ENCODE assay signal across 14 mouse cellular contexts in the genomic region with DNA sequence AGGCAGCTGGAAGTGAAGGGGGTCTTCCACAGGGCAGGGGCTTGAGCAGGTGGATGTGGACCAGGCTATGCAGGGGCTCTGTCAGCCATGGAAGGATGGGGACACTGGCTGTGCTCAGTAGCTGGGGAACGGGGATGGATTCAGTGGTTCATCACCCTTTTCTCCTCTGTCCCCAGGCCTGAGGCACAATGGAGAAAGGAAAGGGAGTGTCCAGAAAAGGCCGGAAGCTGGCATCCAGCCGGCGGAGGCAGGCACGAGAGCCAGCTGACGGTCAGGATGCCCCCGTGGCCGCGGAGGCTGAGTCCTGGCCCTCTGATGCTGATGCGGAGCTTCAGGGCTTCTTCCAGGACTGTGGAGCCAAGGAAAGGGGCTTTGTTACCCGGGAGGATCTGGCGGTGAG. TPM values are rescaled to one million over a fixed set of nuclear protein-coding genes. Genes with fewer than 3 reads are reported as not detected.
DNase-seq lines count a peak whose midpoint lies in the region; ATAC-seq lines count a peak whose summit lies in the region.
"Had no signal": no experiment of that assay in that cellular context is flagged by ENCODE, and none has a peak within 500 bp of the region (broad histone marks: within the 10 kb centered on the region; RNA-seq: fewer than 3 reads in every experiment).

No protein-coding gene starts in this region.

- DNase-seq in adrenal gland, postnatal 36 days: peak; percentile 22 to 47
- no peak for DNase-seq in adrenal gland, adult 8-10 months
- peak; percentile 46 for DNase-seq in kidney, adult 18-20 months
- DNase-seq in testis, postnatal 10 days (ENCODE audit: low spot score): peak; percentile 53
- no peak for DNase-seq in testis, postnatal 14 days (ENCODE audit: low spot score)
- DNase-seq in lung, postnatal 25 days (ENCODE audit: low spot score): peak; percentile 66
- DNase-seq in thymus, postnatal 0 days (ENCODE audit: low spot score): no peak
- DNase-seq: heart, postnatal 36 days; lung, embryonic 14.5 days; retina, postnatal 1 day had no signal

- H3K9me3 ChIP-seq in kidney, embryonic 15.5 days (replicated peaks): no peaks in the 10 kb centered on the region
- H3K9me3 ChIP-seq: heart, embryonic 10.5 days; limb, embryonic 13.5 days; midbrain, embryonic 13.5 days had no signal

- no peak overlapping the region for H3K9ac ChIP-seq in kidney, embryonic 15.5 days
- H3K9ac ChIP-seq: limb, embryonic 13.5 days; lung, embryonic 14.5 days; midbrain, embryonic 13.5 days had no signal

- peaks cover 17% of the 10 kb centered on the region for H3K4me1 ChIP-seq in kidney, embryonic 15.5 days
- H3K4me1 ChIP-seq: midbrain, embryonic 13.5 days had no signal

- no peak overlapping the region for H3K4me3 ChIP-seq in kidney, embryonic 15.5 days (replicated peaks)
- H3K4me3 ChIP-seq: heart, embryonic 10.5 days; limb, embryonic 13.5 days; midbrain, embryonic 13.5 days had no signal

- H3K4me2 ChIP-seq in kidney, embryonic 15.5 days: no peak overlapping the region
- H3K4me2 ChIP-seq: limb, embryonic 13.5 days; lung, embryonic 14.5 days; midbrain, embryonic 13.5 days had no signal

- ATAC-seq in kidney, embryonic 15.5 days (replicated peaks; ENCODE audit: low FRiP score): no peak
- ATAC-seq: midbrain, embryonic 13.5 days had no signal

- H3K36me3 ChIP-seq in kidney, embryonic 15.5 days: no peaks in the 10 kb centered on the region
- H3K36me3 ChIP-seq: heart, embryonic 10.5 days; limb, embryonic 13.5 days; midbrain, embryonic 13.5 days had no signal

- H3K27ac ChIP-seq in kidney, embryonic 15.5 days: no peak overlapping the region
- H3K27ac ChIP-seq: heart, embryonic 10.5 days; limb, embryonic 13.5 days; midbrain, embryonic 13.5 days had no signal

- 57% methylated on average over 12 of the region's 12 CpGs for WGBS in kidney, embryonic 15.5 days

- H3K27me3 ChIP-seq in kidney, embryonic 15.5 days: no peaks in the 10 kb centered on the region
- H3K27me3 ChIP-seq: limb, embryonic 13.5 days; midbrain, embryonic 13.5 days had no signal

RNA-seq across cellular contexts. Expression of a gene that starts 6.7 kb away (rescaled TPM):
- under 1 TPM; 0.20 to 0.50 TPM for total RNA-seq in adrenal gland, postnatal 36 days (2021)
- under 1 TPM; 0.15 to 0.87 (median 0.39) TPM for total RNA-seq in adrenal gland, adult 8-10 months (2022)
- 0.34 and 0.35 TPM in 2 replicates for polyA plus RNA-seq in kidney, embryonic 15.5 days (2015; fragmentation: Nextera tagmentation; extraction: Ambion mirVana)
- polyA plus RNA-seq in thymus, postnatal 0 days (2015; fragmentation: Nextera tagmentation; extraction: Ambion mirVana): 4.9 and 5.4 TPM in 2 replicates
- polyA plus RNA-seq: midbrain, embryonic 13.5 days had no signal

RNA-seq across cellular contexts. Expression of a gene that starts 29.9 kb away (rescaled TPM):
- 10 to 100 TPM; 22.1 to 78.4 TPM for total RNA-seq in adrenal gland, postnatal 36 days (2021)
- total RNA-seq in adrenal gland, adult 8-10 months (2022): 10 to 100 TPM; 17.3 to 29.4 (median 24.6) TPM
- polyA plus RNA-seq in kidney, embryonic 15.5 days (2015; fragmentation: Nextera tagmentation; extraction: Ambion mirVana): 62.2 and 79.3 TPM in 2 replicates
- polyA plus RNA-seq in thymus, postnatal 0 days (2015; fragmentation: Nextera tagmentation; extraction: Ambion mirVana): 39.3 and 39.7 TPM in 2 replicates

Comparison
In these comparisons a context has a peak if more than half of its experiments do, and no peak if none do; other contexts are left out.
1. DNase-seq: peak in adrenal gland, postnatal 36 days (2 of 2), kidney, adult 18-20 months (single experiment), testis, postnatal 10 days (single experiment) and lung, postnatal 25 days (single experiment); none in adrenal gland, adult 8-10 months (single experiment), testis, postnatal 14 days (single experiment) and thymus, postnatal 0 days (single experiment).